Mouse (Mus musculus): Measurements from ENCODE around the gene Tjp3.

DNA sequence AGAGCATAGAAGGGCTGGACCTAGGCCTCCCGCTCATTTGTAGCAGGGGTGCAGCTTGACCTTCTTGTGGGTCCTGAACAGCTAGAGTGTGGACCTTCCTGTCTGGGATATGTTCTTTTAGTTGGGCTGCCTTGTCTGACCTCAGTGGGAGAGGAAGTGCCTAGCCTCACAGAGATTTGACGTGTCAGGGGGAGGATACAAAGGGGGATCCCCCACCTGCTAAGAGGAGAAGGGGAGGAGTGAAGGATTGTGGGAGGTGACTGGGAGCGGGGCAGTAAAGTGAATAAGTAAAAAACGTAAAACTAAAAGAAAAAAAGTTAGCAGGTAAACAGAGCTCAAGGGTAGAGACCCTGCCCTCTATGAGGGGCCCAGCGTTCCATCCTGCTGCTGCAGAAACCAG is 18.2 kb upstream of the Tjp3 start:
- TF ChIP-seq POLR2A (IDR thresholded peaks at IDR 0.05; ENCODE audit: borderline replicate concordance, low read depth, low read length), result no peak
- TF ChIP-seq CTCF (IDR thresholded peaks at IDR 0.05; ENCODE audit: low read depth, low read length), result no peak

Measured in bone marrow macrophage, adult 2 months (primary cell).